In the genomic region with DNA sequence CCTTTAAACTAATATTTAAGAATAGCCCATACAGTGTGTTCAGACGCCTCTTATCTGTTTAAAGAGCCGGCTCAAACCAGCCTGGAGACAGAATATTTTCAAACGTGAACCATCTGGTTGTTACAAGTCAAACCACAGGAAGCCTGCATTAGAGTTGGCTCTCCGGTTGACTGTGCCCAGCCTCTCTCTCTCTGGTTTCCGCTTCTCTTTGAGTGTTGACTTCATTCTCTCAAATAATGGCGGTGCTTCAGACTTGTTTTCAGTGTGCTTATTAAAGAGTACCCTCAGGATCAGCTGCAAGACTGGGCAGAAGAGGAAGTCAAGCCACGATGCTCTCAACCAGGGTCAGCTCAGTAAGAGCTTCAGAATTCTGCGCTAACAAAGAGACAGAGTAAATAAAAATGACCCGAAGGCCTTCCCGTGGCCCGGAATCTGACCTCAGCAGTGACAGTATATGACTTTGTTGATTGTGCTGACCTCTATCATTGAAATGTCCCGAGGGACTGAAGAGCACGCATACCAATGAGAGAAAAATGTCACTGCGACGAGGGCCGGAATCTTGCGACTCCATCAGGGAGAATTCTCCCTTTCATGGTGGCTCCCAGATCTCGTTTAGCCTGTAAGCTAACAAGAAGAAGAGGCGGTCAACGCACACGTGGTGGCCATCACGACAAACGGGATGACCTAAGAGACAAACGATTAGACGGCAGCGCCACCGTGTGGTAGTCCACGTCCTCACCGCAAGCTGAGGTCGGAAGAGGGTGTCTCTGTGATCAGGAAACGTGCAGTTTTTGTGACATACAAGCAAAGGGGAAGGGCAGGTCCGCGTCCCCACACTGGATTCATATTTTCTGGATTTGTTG, we compare ENCODE assay signal across 8 mouse cellular contexts. TPM values are rescaled to one million over a fixed set of nuclear protein-coding genes. Genes with fewer than 3 reads are reported as not detected.
DNase-seq lines count a peak whose midpoint lies in the region; ATAC-seq lines count a peak whose summit lies in the region.

No protein-coding gene starts in this region.

- H3K9ac ChIP-seq in intestine, embryonic 16.5 days (ENCODE audit: low read depth, low read length) = peak overlapping the region; percentile 47; the same call in 1 of the 2 replicates

- intact Hi-C loops in left cerebral cortex, postnatal 36 days (cut with DNase I) = loop anchor here (1.0 to 5.0 kb wide), 4 partner anchors 58 to 213 kb away; partner anchors contain the start of gene Yeats4

- peak overlapping the region; percentile 34 for H3K4me3 ChIP-seq in intestine, embryonic 16.5 days (ENCODE audit: low read length)
- H3K4me3 ChIP-seq in midbrain, embryonic 10.5 days = peak overlapping the region; percentile 32

- H3K36me3 ChIP-seq in intestine, embryonic 16.5 days (ENCODE audit: control insufficient read depth, insufficient read depth, low read length) = no peaks in the 10 kb centered on the region
- H3K36me3 ChIP-seq in midbrain, embryonic 10.5 days = no peaks in the 10 kb centered on the region

- H3K4me1 ChIP-seq in intestine, embryonic 16.5 days (ENCODE audit: control insufficient read depth, insufficient read depth, low read length) = peaks cover 11% of the 10 kb centered on the region
- peaks cover 30% of the 10 kb centered on the region for H3K4me1 ChIP-seq in midbrain, embryonic 10.5 days

- WGBS in intestine, embryonic 16.5 days = 10% methylated on average over 33 of the region's 33 CpGs
- WGBS in midbrain, embryonic 10.5 days = 20% methylated on average over 33 of the region's 33 CpGs

- peak; percentile 87 for ATAC-seq in intestine, embryonic 16.5 days

- peak; percentile 94 for DNase-seq in adrenal gland, postnatal 10 days
- DNase-seq in embryo, embryonic 9.5 days (ENCODE audit: extremely low spot score) = peak; percentile 86
- DNase-seq in gastrocnemius, postnatal 4 days (ENCODE audit: low spot score in 2 of 2) = peak; percentile 77 to 89
- DNase-seq in left cerebral cortex, postnatal 36 days (ENCODE audit: low spot score in 2 of 2) = peak; percentile 82 to 85
- DNase-seq in midbrain, embryonic 10.5 days (ENCODE audit: low spot score) = peak; percentile 90
- peak; percentile 75 to 76 for DNase-seq in right cerebral cortex, postnatal 36 days (ENCODE audit: low spot score in 2 of 2)
- DNase-seq in urinary bladder, postnatal 4 days (ENCODE audit: low spot score in 2 of 2) = peak; percentile 78 to 90

- H3K27ac ChIP-seq in intestine, embryonic 16.5 days (ENCODE audit: low read length) = no peak overlapping the region
- H3K27ac ChIP-seq in midbrain, embryonic 10.5 days (replicated peaks) = peak overlapping the region; percentile 66

- peak overlapping the region; percentile 58 for H3K4me2 ChIP-seq in intestine, embryonic 16.5 days (ENCODE audit: low read depth, low read length)

- no peaks in the 10 kb centered on the region for H3K9me3 ChIP-seq in intestine, embryonic 16.5 days (ENCODE audit: control insufficient read depth, low read length)
- 0 out of 2 replicates have a peak, but pooled peaks cover 4% of the 10 kb centered on the region for H3K9me3 ChIP-seq in midbrain, embryonic 10.5 days (replicated peaks)

- no peaks in the 10 kb centered on the region for H3K27me3 ChIP-seq in intestine, embryonic 16.5 days (replicated peaks; ENCODE audit: control insufficient read depth, insufficient read depth, low read length)
- H3K27me3 ChIP-seq in midbrain, embryonic 10.5 days (ENCODE audit: low read depth, poor library complexity, severe bottlenecking) = peaks cover 85% of the 10 kb centered on the region

RNA-seq across cellular contexts. Expression of gene Cpsf6, which starts 55.3 kb away (rescaled TPM):
- total RNA-seq in adrenal gland, postnatal 10 days (2021) = 10 to 100 TPM; 69.7 to 81.3 TPM
- total RNA-seq in gastrocnemius, postnatal 4 days (2021) = 10 to 100 TPM; 64.2 to 73.4 TPM
- 105 and 110 TPM in 2 replicates for polyA plus RNA-seq in intestine, embryonic 16.5 days (2015; fragmentation: Nextera tagmentation; extraction: Ambion mirVana)
- total RNA-seq in left cerebral cortex, postnatal 36 days (2021) = 100 to 1,000 TPM in 1 of 2 experiments, 10 to 100 TPM in 1; 94.5 to 120 TPM
- polyA plus RNA-seq in midbrain, embryonic 10.5 days (2016; fragmentation: Nextera tagmentation; extraction: Ambion mirVana) = 222 and 239 TPM in 2 replicates
